Mouse (Mus musculus) hindbrain, embryonic 10.5 days (tissue): ENCODE data around the gene Nap1l4. TPM values are rescaled to one million over a fixed set of nuclear protein-coding genes. Genes with fewer than 3 reads are reported as not detected.

Experiments used
- DNase-seq: peaks from one replicate; pipeline ENCODE4 v3.0.0-alpha.2; 2017; ENCODE audit warnings: low spot score
- H3K27ac ChIP-seq: fragments of 300-500 bp; sonication (generic); 2 replicates; pipeline ENCODE4 v1.5.1; 2016; ENCODE audit warnings: mild to moderate bottlenecking, moderate library complexity
- H3K27me3 ChIP-seq: fragments of 300-500 bp; sonication (generic); 2 replicates; pipeline ENCODE4 v1.6.1; 2016; ENCODE audit warnings: mild to moderate bottlenecking; ENCODE audit not compliant: poor library complexity, insufficient read depth, severe bottlenecking
- H3K36me3 ChIP-seq: fragments of 300-500 bp; sonication (generic); 2 replicates; pipeline ENCODE4 v1.6.1; 2016; ENCODE audit warnings: mild to moderate bottlenecking, moderate library complexity
- H3K4me1 ChIP-seq: fragments of 300-500 bp; sonication (generic); replicated peaks from 2 replicates; pipeline ENCODE4 v1.6.1; 2016; ENCODE audit warnings: mild to moderate bottlenecking
- H3K4me3 ChIP-seq: fragments of 300-500 bp; sonication (generic); 2 replicates; pipeline ENCODE4 v1.5.1; 2016; ENCODE audit warnings: mild to moderate bottlenecking, moderate library complexity
- H3K9me3 ChIP-seq: fragments of 300-500 bp; sonication (generic); 2 replicates; pipeline ENCODE4 v1.6.1; 2016; ENCODE audit warnings: mild to moderate bottlenecking, moderate library complexity
- WGBS: fragments of 180-500 bp; shearing (Covaris S2); methylation state at CpG from one replicate; pipeline ENCODE4 v1.1.7; 2016; 5-methylcytosine and 5-hydroxymethylcytosine counted together
- polyA plus RNA-seq: library from polyadenylated mRNA; unstranded; fragments of >200 nt; fragmentation: Nextera tagmentation; extraction: Ambion mirVana; gene quantifications from 2 replicates; pipeline ENCODE4 v1.2.1, GENCODE M21; 2016

The Nap1l4 gene
- polyA plus RNA-seq, 1 experiment from 2014 or later, result 372 TPM

GRCm38 (mm10) chr7:143466099-143466677 lies 82.7 kb downstream of the Nap1l4 start:
- 34% methylated on average over 14 of the region's 14 CpGs for WGBS
- Histone ChIP-seq H3K27me3 (peaks cover 60% of the 10 kb centered on the region), H3K4me3 (no peak overlapping the region), H3K9me3 (peaks cover 24% of the 10 kb centered on the region), H3K4me1 (peaks cover 63% of the 10 kb centered on the region), H3K36me3 (no peaks in the 10 kb centered on the region), H3K27ac (peak overlapping the region; percentile 56; the same call in 1 of the 2 replicates)
- DNase-seq, result peak; percentile 87

GRCm38 (mm10) chr7:143464811-143465560 lies 83.9 kb downstream of the Nap1l4 start:
- no peaks in the 10 kb centered on the region for H3K36me3 ChIP-seq
- peaks cover 36% of the 10 kb centered on the region for H3K9me3 ChIP-seq
- peak; percentile 64 for DNase-seq
- H3K27ac ChIP-seq, result peak overlapping the region; percentile 84
- 24% methylated on average over 56 of the region's 56 CpGs for WGBS
- H3K4me3 ChIP-seq, result peak overlapping the region; percentile 48
- H3K4me1 ChIP-seq, result peaks cover 68% of the 10 kb centered on the region
- peaks cover 67% of the 10 kb centered on the region for H3K27me3 ChIP-seq

- 29% methylated on average over 11 of the region's 11 CpGs for WGBS
- peaks cover 75% of the 10 kb centered on the region for H3K27me3 ChIP-seq
- peak overlapping the region; percentile 84; the same call in 1 of the 2 replicates for H3K27ac ChIP-seq
- H3K4me3 ChIP-seq, result no peak overlapping the region
- H3K36me3 ChIP-seq, result 0 out of 2 replicates have a peak, but pooled peaks cover 1% of the 10 kb centered on the region
- peak; percentile 85 for DNase-seq
- H3K4me1 ChIP-seq, result peaks cover 73% of the 10 kb centered on the region
- H3K9me3 ChIP-seq, result peaks cover 47% of the 10 kb centered on the region
These were observed 85.0 kb downstream of the Nap1l4 start for GRCm38 (mm10) chr7:143463865-143464415.

Other genes starting within 250 kb of the Nap1l4 start
- gene Cdkn1c, start 88.1 kb downstream of the Nap1l4 start, polyA plus RNA-seq, result 438 and 682 TPM in 2 replicates
- 0.39 and 0.58 TPM in 2 replicates for gene Slc22a18, start 75.4 kb downstream of the Nap1l4 start, polyA plus RNA-seq
- gene Phlda2, start 46.0 kb downstream of the Nap1l4 start, polyA plus RNA-seq, result 0.92 and 1.5 TPM in 2 replicates
- 75.5 and 77.0 TPM in 2 replicates for gene Cars, start 51.0 kb upstream of the Nap1l4 start, polyA plus RNA-seq
- gene Tnfrsf26, start 79.6 kb upstream of the Nap1l4 start, polyA plus RNA-seq, result 0.18 and 0.31 TPM in 2 replicates
- gene Tnfrsf22, start 100.6 kb upstream of the Nap1l4 start, polyA plus RNA-seq, result 8.3 and 9.7 TPM in 2 replicates
- 0.30 and 0.50 TPM in 2 replicates for gene Tnfrsf23, start 136.8 kb upstream of the Nap1l4 start, polyA plus RNA-seq
- 15.8 and 20.8 TPM in 2 replicates for gene Osbpl5, start 207.9 kb upstream of the Nap1l4 start, polyA plus RNA-seq
- not detected in 2 replicates for gene Mrgprg, start 217.9 kb upstream of the Nap1l4 start, polyA plus RNA-seq
- 2.2 and 2.7 TPM in 2 replicates for gene Mrgpre, start 235.4 kb upstream of the Nap1l4 start, polyA plus RNA-seq